Mouse (Mus musculus) liver, postnatal 0 days (tissue): ENCODE results near the gene Cenpa.

ENCODE experiments used
- CTCF ChIP-seq: sonication (generic); IDR thresholded peaks from 2 replicates; pipeline ENCODE4 v1.5.1; 2016; ENCODE audit warnings: antibody characterized with exemption, low read depth
- EP300 ChIP-seq: IDR thresholded peaks from 2 replicates; pipeline ENCODE4 v1.6.1; 2016; ENCODE audit warnings: antibody characterized with exemption, low read depth, mild to moderate bottlenecking

GRCm38 (mm10) chr5:30667215-30667614 is 638 bp downstream of the Cenpa start:
- TF ChIP-seq CTCF, result no peak
- no peak for TF ChIP-seq EP300
